Mouse (Mus musculus): ENCODE results near the gene Chrna4. TPM values are rescaled to one million over a fixed set of nuclear protein-coding genes. Genes with fewer than 3 reads are reported as not detected.
A peak's percentile ranks its signal among the peaks of the same experiment; 100 is the strongest.

Chrna4 gene
- polyA plus RNA-seq, 1 experiment from 2014 or later, result 2.6 TPM

GRCm38 (mm10) chr2:180995457-180995856 lies 47.9 kb downstream of the Chrna4 start:
- ATAC-seq (replicated peaks; ENCODE audit: low FRiP score, low read depth), result no peak

GRCm38 (mm10) chr2:180994360-180994759 lies 49.0 kb downstream of the Chrna4 start:
- H3K4me3 ChIP-seq (replicated peaks; ENCODE audit: low read depth, low read length), result no peak overlapping the region
- 75% methylated on average over 2 of the region's 2 CpGs for WGBS
- no peaks in the 10 kb centered on the region for H3K27me3 ChIP-seq (ENCODE audit: insufficient read depth, low read length)

More at GRCm38 (mm10) chr2:180995457-180995856, 47.9 kb downstream of the Chrna4 start:
- Histone ChIP-seq H3K36me3 (ENCODE audit: insufficient read depth, low read length) (no peaks in the 10 kb centered on the region), H3K27me3 (ENCODE audit: insufficient read depth, low read length) (no peaks in the 10 kb centered on the region), H3K4me2 (ENCODE audit: low read length) (no peak overlapping the region), H3K9me3 (replicated peaks; ENCODE audit: low read length) (no peaks in the 10 kb centered on the region), H3K27ac (no peak overlapping the region), H3K9ac (ENCODE audit: low read depth, low read length) (no peak overlapping the region), H3K4me1 (replicated peaks; ENCODE audit: insufficient read depth, low read length) (no peaks in the 10 kb centered on the region), H3K4me3 (replicated peaks; ENCODE audit: low read depth, low read length) (no peak overlapping the region)
- WGBS, result 79% methylated on average over 4 of the region's 4 CpGs
- no peak for DNase-seq (ENCODE audit: low spot score)
- TF ChIP-seq CTCF (IDR thresholded peaks at IDR 0.05; ENCODE audit: low read depth), result no peak

DNA sequence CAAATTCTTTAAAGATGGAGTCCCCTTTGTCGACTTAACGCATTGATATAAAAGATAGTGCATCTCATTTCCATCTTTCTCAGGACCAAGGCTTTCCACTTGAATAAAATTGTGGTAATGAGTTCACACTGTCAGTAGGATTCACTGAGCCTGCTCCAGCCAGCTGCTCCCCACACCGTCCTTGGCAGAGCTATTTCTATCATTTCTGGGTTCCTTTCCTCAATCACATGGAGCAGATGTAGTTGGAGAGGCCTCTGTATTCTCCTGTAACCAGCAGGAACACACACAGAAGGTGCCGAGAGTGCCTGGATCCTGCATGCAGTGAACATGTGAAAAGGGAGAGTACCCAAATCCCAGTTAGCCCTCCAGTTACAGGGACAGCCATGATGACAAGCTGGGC lies 53.0 kb downstream of the Chrna4 start:
- Histone ChIP-seq H3K27ac (no peak overlapping the region), H3K9me3 (replicated peaks; ENCODE audit: low read length) (no peaks in the 10 kb centered on the region), H3K4me2 (ENCODE audit: low read length) (no peak overlapping the region), H3K4me3 (replicated peaks; ENCODE audit: low read depth, low read length) (no peak overlapping the region), H3K36me3 (ENCODE audit: insufficient read depth, low read length) (no peaks in the 10 kb centered on the region), H3K9ac (ENCODE audit: low read depth, low read length) (no peak overlapping the region), H3K4me1 (replicated peaks; ENCODE audit: insufficient read depth, low read length) (no peaks in the 10 kb centered on the region), H3K27me3 (ENCODE audit: insufficient read depth, low read length) (no peaks in the 10 kb centered on the region)
- WGBS, result 82% methylated on average over 4 of the region's 4 CpGs
- DNase-seq (ENCODE audit: low spot score) (no peak), ATAC-seq (replicated peaks; ENCODE audit: low FRiP score, low read depth) (no peak)
- no peak for TF ChIP-seq CTCF (IDR thresholded peaks at IDR 0.05; ENCODE audit: low read depth)

More at GRCm38 (mm10) chr2:180994360-180994759, 49.0 kb downstream of the Chrna4 start:
- no peak for DNase-seq (ENCODE audit: low spot score)
- H3K9me3 ChIP-seq (replicated peaks; ENCODE audit: low read length), result no peaks in the 10 kb centered on the region
- no peaks in the 10 kb centered on the region for H3K36me3 ChIP-seq (ENCODE audit: insufficient read depth, low read length)
- no peak for ATAC-seq (replicated peaks; ENCODE audit: low FRiP score, low read depth)
- H3K4me1 ChIP-seq (replicated peaks; ENCODE audit: insufficient read depth, low read length), result no peaks in the 10 kb centered on the region
- no peak overlapping the region for H3K9ac ChIP-seq (ENCODE audit: low read depth, low read length)
- no peak for TF ChIP-seq CTCF (IDR thresholded peaks at IDR 0.05; ENCODE audit: low read depth)
- H3K4me2 ChIP-seq (ENCODE audit: low read length), result no peak overlapping the region
- H3K27ac ChIP-seq, result no peak overlapping the region

GRCm38 (mm10) chr2:180988948-180989347 lies 54.4 kb downstream of the Chrna4 start:
- Histone ChIP-seq H3K4me3 (replicated peaks; ENCODE audit: low read depth, low read length) (no peak overlapping the region), H3K4me2 (ENCODE audit: low read length) (no peak overlapping the region), H3K9ac (ENCODE audit: low read depth, low read length) (no peak overlapping the region), H3K9me3 (replicated peaks; ENCODE audit: low read length) (no peaks in the 10 kb centered on the region), H3K27ac (no peak overlapping the region), H3K36me3 (ENCODE audit: insufficient read depth, low read length) (no peaks in the 10 kb centered on the region), H3K4me1 (replicated peaks; ENCODE audit: insufficient read depth, low read length) (no peaks in the 10 kb centered on the region), H3K27me3 (ENCODE audit: insufficient read depth, low read length) (no peaks in the 10 kb centered on the region)
- 82% methylated on average over 1 of the region's 1 CpGs for WGBS
- TF ChIP-seq CTCF (IDR thresholded peaks at IDR 0.05; ENCODE audit: low read depth), result no peak
- ATAC-seq (replicated peaks; ENCODE audit: low FRiP score, low read depth) (no peak), DNase-seq (ENCODE audit: low spot score) (no peak)

- ATAC-seq (replicated peaks; ENCODE audit: low FRiP score, low read depth) (no peak; the same call in 1 of the 2 replicates), DNase-seq (ENCODE audit: low spot score) (no peak)
- H3K4me3 ChIP-seq (replicated peaks; ENCODE audit: low read depth, low read length), result no peak overlapping the region
- H3K4me2 ChIP-seq (ENCODE audit: low read length), result no peak overlapping the region
- no peaks in the 10 kb centered on the region for H3K4me1 ChIP-seq (replicated peaks; ENCODE audit: insufficient read depth, low read length)
- 0 out of 2 replicates have a peak, but pooled peaks cover 2% of the 10 kb centered on the region for H3K36me3 ChIP-seq (ENCODE audit: insufficient read depth, low read length)
- no peak overlapping the region for H3K27ac ChIP-seq
- TF ChIP-seq CTCF (IDR thresholded peaks at IDR 0.05; ENCODE audit: low read depth), result peak; percentile 15; the same call in 1 of the 2 replicates
- no peak overlapping the region for H3K9ac ChIP-seq (ENCODE audit: low read depth, low read length)
- H3K9me3 ChIP-seq (replicated peaks; ENCODE audit: low read length), result no peaks in the 10 kb centered on the region
- 69% methylated on average over 3 of the region's 3 CpGs for WGBS
- H3K27me3 ChIP-seq (ENCODE audit: insufficient read depth, low read length), result no peaks in the 10 kb centered on the region
Observed at GRCm38 (mm10) chr2:180988347-180988913, 54.9 kb downstream of the Chrna4 start.

DNA sequence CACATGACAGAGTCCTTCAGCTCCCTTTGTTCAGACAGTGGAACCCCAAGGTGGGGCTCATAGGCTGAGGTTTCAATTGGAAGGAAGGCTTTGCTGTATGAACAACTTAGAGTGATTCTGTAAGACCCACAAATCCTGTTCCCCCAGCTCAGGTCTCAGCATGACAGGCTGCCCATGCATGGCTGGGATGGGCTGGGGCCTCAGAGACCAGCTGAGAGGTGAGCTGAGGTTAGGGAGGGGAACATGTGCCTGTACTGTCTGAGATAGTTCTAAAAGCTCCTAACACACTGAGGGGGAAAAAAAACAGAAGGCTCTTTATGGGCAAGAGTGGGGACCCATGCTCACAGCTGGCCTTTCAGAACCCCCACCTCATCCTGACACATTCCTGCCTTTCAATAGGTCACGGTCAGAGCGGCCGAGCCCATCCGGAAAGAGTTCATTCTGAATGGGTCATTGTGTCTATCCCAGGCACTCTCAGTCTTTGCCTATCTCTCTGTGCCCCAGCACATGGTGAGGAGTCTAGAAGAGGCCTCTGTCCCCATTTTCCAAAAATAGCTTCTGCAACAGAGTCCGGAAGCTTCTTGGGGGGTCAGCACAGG lies 55.8 kb downstream of the Chrna4 start:
- no peak overlapping the region for H3K4me3 ChIP-seq (replicated peaks; ENCODE audit: low read depth, low read length)
- no peak overlapping the region for H3K9ac ChIP-seq (ENCODE audit: low read depth, low read length)
- no peak for TF ChIP-seq CTCF (IDR thresholded peaks at IDR 0.05; ENCODE audit: low read depth)
- H3K4me1 ChIP-seq (replicated peaks; ENCODE audit: insufficient read depth, low read length), result no peaks in the 10 kb centered on the region
- no peak overlapping the region for H3K27ac ChIP-seq
- DNase-seq (ENCODE audit: low spot score) (no peak), ATAC-seq (replicated peaks; ENCODE audit: low FRiP score, low read depth) (no peak)
- H3K4me2 ChIP-seq (ENCODE audit: low read length), result no peak overlapping the region
- 0 out of 2 replicates have a peak, but pooled peaks cover 8% of the 10 kb centered on the region for H3K36me3 ChIP-seq (ENCODE audit: insufficient read depth, low read length)
- no peaks in the 10 kb centered on the region for H3K27me3 ChIP-seq (ENCODE audit: insufficient read depth, low read length)
- H3K9me3 ChIP-seq (replicated peaks; ENCODE audit: low read length), result no peaks in the 10 kb centered on the region
- 77% methylated on average over 5 of the region's 5 CpGs for WGBS

Data from kidney, postnatal 0 days (tissue).